27 mouse cellular contexts compared by ENCODE assay signal in genomic region chr17:40882172-40882571, GRCm38 (mm10). TPM values are rescaled to one million over a fixed set of nuclear protein-coding genes. Genes with fewer than 3 reads are reported as not detected.
DNase-seq lines count a peak whose midpoint lies in the region; ATAC-seq and TF ChIP-seq lines count a peak whose summit lies in the region.
"Had no signal": no experiment of that assay in that cellular context is flagged by ENCODE, and none has a peak within 500 bp of the region (broad histone marks: within the 10 kb centered on the region; RNA-seq: fewer than 3 reads in every experiment).

No protein-coding gene starts in this region.

- ATAC-seq in G1E (ENCODE audit: extremely low read depth, insufficient number of reproducible peaks, low FRiP score, poor library complexity, severe bottlenecking) = peak; percentile 68
- ATAC-seq in stomach, postnatal 0 days (ENCODE audit: low FRiP score, low TSS enrichment) = peak; percentile 50
- ATAC-seq in granulocyte monocyte progenitor cell, adult 5-6 weeks (replicated peaks; ENCODE audit: poor library complexity, severe bottlenecking) = no peak
- ATAC-seq: activated CD4-positive, CD25-positive, alpha-beta regulatory T cell, adult 4 months; CD4-positive, CD25-positive, alpha-beta regulatory T cell, adult 4 months; Patski had no signal

- H3K79me2 ChIP-seq in MEL (ENCODE audit: control insufficient read depth, insufficient read depth, low read length, poor library complexity) = peaks cover 5% of the 10 kb centered on the region; the same call in 1 of the 2 replicates

- TF ChIP-seq RAD21 in MEL (IDR thresholded peaks at IDR 0.05; ENCODE audit: low read depth, low read length) = no peak

- no peaks in the 10 kb centered on the region for H3K36me3 ChIP-seq in G1E (replicated peaks)
- peaks cover 0 to 12% of the 10 kb centered on the region in 2 experiments; a peak in 2 of 4 replicates for H3K36me3 ChIP-seq in MEL (ENCODE audit: control insufficient read depth in 1 of 2, insufficient read depth in 2 of 2, low read length in 2 of 2)
- no peaks in the 10 kb centered on the region for H3K36me3 ChIP-seq in stomach, postnatal 0 days (ENCODE audit: control insufficient read depth, insufficient read depth, low read length)
- no peaks in the 10 kb centered on the region for H3K36me3 ChIP-seq in limb, embryonic 10.5 days

- TF ChIP-seq POLR2A in MEL (IDR thresholded peaks at IDR 0.05; ENCODE audit: control insufficient read depth in 1 of 2, insufficient read depth in 1 of 2, low read depth in 1 of 2, low read length in 2 of 2, poor library complexity in 1 of 2) = no peak

- TF ChIP-seq CTCF in G1E (IDR thresholded peaks at IDR 0.05; ENCODE audit: low read depth, low read length) (no peak), MEL (IDR thresholded peaks at IDR 0.05 in 2 of 3, conservative IDR thresholded peaks at IDR 0.05 in 1 of 3; ENCODE audit: control insufficient read depth in 1 of 3, insufficient read depth in 1 of 3, low read depth in 2 of 3, low read length in 3 of 3, poor library complexity in 1 of 3, severe bottlenecking in 1 of 3) (no peak)
- no peak for TF ChIP-seq CTCF in stomach, postnatal 0 days (IDR thresholded peaks at IDR 0.05; ENCODE audit: low read depth)

- H3K27me3 ChIP-seq in G1E (ENCODE audit: insufficient read depth, low read length) (peaks cover 12% of the 10 kb centered on the region), MEL (ENCODE audit: control insufficient read depth in 1 of 2, insufficient read depth in 2 of 2, low read length in 2 of 2) (no peaks in the 10 kb centered on the region)
- H3K27me3 ChIP-seq in stomach, postnatal 0 days (ENCODE audit: control insufficient read depth, insufficient read depth, low read length) = no peaks in the 10 kb centered on the region
- H3K27me3 ChIP-seq in limb, embryonic 10.5 days (ENCODE audit: low read depth, poor library complexity, severe bottlenecking) = no peaks in the 10 kb centered on the region
- H3K27me3 ChIP-seq: CH12.LX, Patski had no signal

- no peaks in the 10 kb centered on the region for H3K9me3 ChIP-seq in G1E (replicated peaks)
- H3K9me3 ChIP-seq in MEL (replicated peaks; ENCODE audit: insufficient read depth, low read length) = no peaks in the 10 kb centered on the region
- no peaks in the 10 kb centered on the region for H3K9me3 ChIP-seq in stomach, postnatal 0 days (ENCODE audit: control insufficient read depth, low read length)
- H3K9me3 ChIP-seq in limb, embryonic 10.5 days (replicated peaks) = no peaks in the 10 kb centered on the region

- DNase-seq in G1E (ENCODE audit: low spot score) (no peak), MEL (ENCODE audit: low read depth, low spot score) (peak; percentile 32)
- DNase-seq in stomach, postnatal 0 days (ENCODE audit: low spot score) = no peak
- DNase-seq in limb, embryonic 10.5 days (ENCODE audit: low spot score) = no peak
- DNase-seq in thymus, postnatal 10 days (ENCODE audit: low spot score in 2 of 2) = no peak
- DNase-seq: adrenal gland, adult 2 months; adrenal gland, adult 8-10 months; adrenal gland, postnatal 10 days; adrenal gland, postnatal 14 days; adrenal gland, postnatal 25 days; adrenal gland, postnatal 36 days; B cell, adult 2 months; cerebellum, adult 11 months; cerebellum, adult 11-12 months; cerebellum, adult 18-20 months; cerebellum, adult 2 months; cerebellum, adult 8-10 months had no signal

- 75% methylated on average over 6 of the region's 6 CpGs for WGBS in stomach, postnatal 0 days
- 88% methylated on average over 6 of the region's 6 CpGs for WGBS in limb, embryonic 10.5 days

- no peak overlapping the region for H3K27ac ChIP-seq in MEL (ENCODE audit: control insufficient read depth, low read depth, low read length)
- no peak overlapping the region for H3K27ac ChIP-seq in stomach, postnatal 0 days (replicated peaks)
- no peak overlapping the region for H3K27ac ChIP-seq in limb, embryonic 10.5 days

- H3K4me1 ChIP-seq in G1E (ENCODE audit: insufficient read depth, low read depth, low read length) (peaks cover 28% of the 10 kb centered on the region), MEL (ENCODE audit: control insufficient read depth in 1 of 2, insufficient read depth in 2 of 2, low read length in 2 of 2) (peaks cover 0 to 6% of the 10 kb centered on the region in 2 experiments)
- H3K4me1 ChIP-seq in stomach, postnatal 0 days (replicated peaks; ENCODE audit: control insufficient read depth, insufficient read depth) = no peaks in the 10 kb centered on the region
- 0 out of 2 replicates have a peak, but pooled peaks cover 2% of the 10 kb centered on the region for H3K4me1 ChIP-seq in limb, embryonic 10.5 days

- H3K9ac ChIP-seq in MEL (ENCODE audit: control insufficient read depth, low read depth, low read length, poor library complexity, severe bottlenecking) = no peak overlapping the region
- no peak overlapping the region for H3K9ac ChIP-seq in stomach, postnatal 0 days (ENCODE audit: low read length)

- H3K4me3 ChIP-seq in G1E (ENCODE audit: low read depth, low read length) = no peak overlapping the region
- H3K4me3 ChIP-seq in MEL (ENCODE audit: control insufficient read depth in 1 of 2, insufficient read depth in 1 of 2, low read depth in 2 of 2, low read length in 2 of 2) = no peak overlapping the region
- no peak overlapping the region for H3K4me3 ChIP-seq in stomach, postnatal 0 days (ENCODE audit: low read depth, low read length)
- H3K4me3 ChIP-seq in limb, embryonic 10.5 days = no peak overlapping the region

- H3K4me2 ChIP-seq in stomach, postnatal 0 days (replicated peaks; ENCODE audit: low read depth) = no peak overlapping the region

- peak; percentile 76 to 78 for TF ChIP-seq EP300 in MEL (IDR thresholded peaks at IDR 0.05; ENCODE audit: low read depth in 1 of 2, low read length in 2 of 2)
- no peak for TF ChIP-seq EP300 in stomach, postnatal 0 days (optimal IDR thresholded peaks at IDR 0.05)

TF ChIP-seq in MEL, 35 proteins besides CTCF, POLR2A, EP300 and RAD21 (continues in another document):
- no peak for TF ChIP-seq USF1 (IDR thresholded peaks at IDR 0.05; ENCODE audit: low read depth, low read length)
- no peak for TF ChIP-seq TBP (IDR thresholded peaks at IDR 0.05; ENCODE audit: low read depth, low read length)
- no peak for TF ChIP-seq ZC3H11A (IDR thresholded peaks at IDR 0.05; ENCODE audit: low read depth, low read length)
- no peak for TF ChIP-seq HCFC1 (IDR thresholded peaks at IDR 0.05; ENCODE audit: low read depth, low read length)
- no peak for TF ChIP-seq TAL1 (IDR thresholded peaks at IDR 0.05; ENCODE audit: low read length)
- no peak for TF ChIP-seq MYB (IDR thresholded peaks at IDR 0.05; ENCODE audit: low read depth, low read length)
- TF ChIP-seq NELFE (IDR thresholded peaks at IDR 0.05; ENCODE audit: low read depth, low read length) = no peak
- TF ChIP-seq MXI1 (IDR thresholded peaks at IDR 0.05; ENCODE audit: low read depth, low read length) = peak; percentile 39; the same call in 1 of the 2 replicates

RNA-seq across cellular contexts. Expression of gene 9130008F23Rik, which starts 1.8 kb away (rescaled TPM):
- not detected in 2 replicates for total RNA-seq in G1E (2014; fragmentation: Nextera tagmentation)
- 0.12 and 0.71 TPM in 2 replicates for total RNA-seq in G1E (2017)
- polyA plus RNA-seq in G1E (2012) = 0.11 and 0.29 TPM in 2 replicates
- total RNA-seq in MEL (2012; rRNA removed) = 1.2 and 1.3 TPM in 2 replicates
- 1 to 10 TPM in 1 of 2 experiments, not detected in 1; 1.1 TPM for polyA plus RNA-seq in MEL (2012; ENCODE audit: insufficient read depth in 1 of 2, insufficient read length in 2 of 2, low read depth in 1 of 2, low replicate concordance in 2 of 2, missing spikeins in 1 of 2)
- 5.7 and 6.0 TPM in 2 replicates for polyA plus RNA-seq in stomach, postnatal 0 days (2015; fragmentation: Nextera tagmentation; extraction: Ambion mirVana)
- 3.0 and 5.0 TPM in 2 replicates for total RNA-seq in granulocyte monocyte progenitor cell, adult 5-6 weeks (2014; fragmentation: Nextera tagmentation)
- 5.6 and 6.2 TPM in 2 replicates for total RNA-seq in granulocyte monocyte progenitor cell, adult 5-6 weeks (2017)
- 0.63 and 1.7 TPM in 2 replicates for polyA plus RNA-seq in limb, embryonic 10.5 days (2016; fragmentation: Nextera tagmentation; extraction: Ambion mirVana)
- total RNA-seq: CH12.LX had no signal
- polyA plus RNA-seq: activated CD4-positive, CD25-positive, alpha-beta regulatory T cell, adult 4 months had no signal

RNA-seq across cellular contexts. Expression of gene Glyatl3, which starts 32.0 kb away (rescaled TPM):
- total RNA-seq in G1E (2014; fragmentation: Nextera tagmentation) (not detected in 2 replicates), G1E (2017) (not detected in 2 replicates), MEL (2012; rRNA removed) (not detected in 2 replicates)
- polyA plus RNA-seq in G1E (2012) (not detected in 2 replicates), MEL (2012; ENCODE audit: insufficient read depth in 1 of 2, insufficient read length in 2 of 2, low read depth in 1 of 2, low replicate concordance in 2 of 2, missing spikeins in 1 of 2) (under 1 TPM in 1 of 2 experiments, not detected in 1; 0.33 TPM)
- not detected in 2 replicates for polyA plus RNA-seq in stomach, postnatal 0 days (2015; fragmentation: Nextera tagmentation; extraction: Ambion mirVana)
- not detected in 2 replicates for total RNA-seq in granulocyte monocyte progenitor cell, adult 5-6 weeks (2014; fragmentation: Nextera tagmentation)
- not detected in 2 replicates for total RNA-seq in granulocyte monocyte progenitor cell, adult 5-6 weeks (2017)
- not detected in 2 replicates for polyA plus RNA-seq in limb, embryonic 10.5 days (2016; fragmentation: Nextera tagmentation; extraction: Ambion mirVana)
- total RNA-seq: adrenal gland, adult 18-20 months; adrenal gland, adult 2 months; adrenal gland, adult 8-10 months; adrenal gland, postnatal 10 days; adrenal gland, postnatal 14 days; adrenal gland, postnatal 25 days; adrenal gland, postnatal 36 days; adrenal gland, postnatal 4 days; CH12.LX; ES-E14 had no signal
- polyA plus RNA-seq: activated CD4-positive, CD25-positive, alpha-beta regulatory T cell, adult 4 months; adrenal gland, adult 2 months; brain, embryonic 14.5 days; C2C12; CD4-positive, CD25-positive, alpha-beta regulatory T cell, adult 4 months; cerebellum, adult 2 months; Patski had no signal

RNA-seq across cellular contexts. Expression of gene Mut, which starts 52.3 kb away (rescaled TPM):
- 35.3 and 36.7 TPM in 2 replicates for total RNA-seq in G1E (2014; fragmentation: Nextera tagmentation)
- 48.9 and 57.2 TPM in 2 replicates for total RNA-seq in G1E (2017)
- polyA plus RNA-seq in G1E (2012) = 2.4 and 3.7 TPM in 2 replicates
- total RNA-seq in MEL (2012; rRNA removed) = 21.2 and 25.8 TPM in 2 replicates
- 10 to 100 TPM; 25.0 to 65.8 TPM for polyA plus RNA-seq in MEL (2012; ENCODE audit: insufficient read depth in 1 of 2, insufficient read length in 2 of 2, low read depth in 1 of 2, low replicate concordance in 2 of 2, missing spikeins in 1 of 2)
- 26.0 TPM in 2 replicates for polyA plus RNA-seq in stomach, postnatal 0 days (2015; fragmentation: Nextera tagmentation; extraction: Ambion mirVana)
- 14.1 and 18.6 TPM in 2 replicates for total RNA-seq in granulocyte monocyte progenitor cell, adult 5-6 weeks (2014; fragmentation: Nextera tagmentation)
- total RNA-seq in granulocyte monocyte progenitor cell, adult 5-6 weeks (2017) = 32.7 and 36.8 TPM in 2 replicates
- polyA plus RNA-seq in limb, embryonic 10.5 days (2016; fragmentation: Nextera tagmentation; extraction: Ambion mirVana) = 29.1 and 32.4 TPM in 2 replicates

RNA-seq across cellular contexts. Expression of gene Cenpq, which starts 52.7 kb away (rescaled TPM):
- total RNA-seq in G1E (2014; fragmentation: Nextera tagmentation) (40.5 and 44.5 TPM in 2 replicates), G1E (2017) (57.3 and 67.1 TPM in 2 replicates), MEL (2012; rRNA removed) (18.9 and 20.9 TPM in 2 replicates)
- polyA plus RNA-seq in G1E (2012) (1.3 and 2.2 TPM in 2 replicates), MEL (2012; ENCODE audit: insufficient read depth in 1 of 2, insufficient read length in 2 of 2, low read depth in 1 of 2, low replicate concordance in 2 of 2, missing spikeins in 1 of 2) (10 to 100 TPM in 1 of 2 experiments, not detected in 1; 25.5 TPM)
- 8.0 and 10.0 TPM in 2 replicates for polyA plus RNA-seq in stomach, postnatal 0 days (2015; fragmentation: Nextera tagmentation; extraction: Ambion mirVana)
- 24.4 and 48.7 TPM in 2 replicates for total RNA-seq in granulocyte monocyte progenitor cell, adult 5-6 weeks (2014; fragmentation: Nextera tagmentation)
- total RNA-seq in granulocyte monocyte progenitor cell, adult 5-6 weeks (2017) = 42.3 and 60.0 TPM in 2 replicates
- polyA plus RNA-seq in limb, embryonic 10.5 days (2016; fragmentation: Nextera tagmentation; extraction: Ambion mirVana) = 35.7 and 38.9 TPM in 2 replicates
